ENCODE assay signal across 8 mouse cellular contexts in the genomic region with DNA sequence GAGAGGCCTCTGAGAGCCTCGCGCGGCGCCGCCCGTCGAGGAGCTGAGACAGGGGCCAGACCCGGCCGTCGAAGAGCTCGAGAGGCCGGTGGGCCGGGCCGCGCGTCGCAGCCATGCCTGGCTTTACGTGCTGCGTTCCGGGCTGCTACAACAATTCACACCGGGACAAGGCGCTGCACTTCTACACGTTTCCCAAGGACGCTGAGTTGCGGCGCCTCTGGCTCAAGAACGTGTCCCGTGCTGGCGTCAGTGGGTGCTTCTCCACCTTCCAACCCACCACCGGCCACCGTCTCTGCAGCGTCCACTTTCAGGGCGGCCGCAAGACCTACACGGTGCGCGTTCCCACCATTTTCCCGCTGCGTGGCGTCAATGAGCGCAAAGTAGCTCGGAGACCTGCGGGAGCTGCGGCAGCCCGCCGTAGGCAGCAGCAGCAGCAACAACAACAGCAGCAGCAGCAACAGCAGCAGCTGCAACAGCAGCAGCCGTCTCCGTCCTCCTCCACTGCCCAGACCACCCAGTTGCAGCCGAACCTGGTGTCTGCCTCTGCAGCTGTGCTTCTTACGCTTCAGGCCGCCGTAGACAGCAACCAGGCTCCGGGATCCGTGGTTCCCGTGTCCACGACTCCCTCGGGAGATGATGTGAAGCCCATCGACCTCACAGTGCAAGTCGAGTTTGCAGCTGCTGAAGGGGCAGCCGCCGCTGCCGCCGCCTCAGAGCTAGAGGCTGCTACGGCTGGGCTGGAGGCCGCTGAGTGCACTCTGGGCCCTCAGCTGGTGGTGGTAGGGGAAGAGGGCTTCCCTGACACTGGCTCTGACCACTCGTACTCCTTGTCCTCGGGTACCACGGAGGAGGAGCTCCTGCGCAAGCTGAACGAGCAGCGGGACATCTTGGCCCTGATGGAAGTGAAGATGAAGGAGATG. TPM values are rescaled to one million over a fixed set of nuclear protein-coding genes. Genes with fewer than 3 reads are reported as not detected.
DNase-seq lines count a peak whose midpoint lies in the region; ATAC-seq lines count a peak whose summit lies in the region.

No protein-coding gene starts in this region.

- no peaks in the 10 kb centered on the region; the same call in 1 of the 2 replicates for H3K36me3 ChIP-seq in neural tube, embryonic 11.5 days (ENCODE audit: control insufficient read depth, insufficient read depth, low read length)
- 0 out of 2 replicates have a peak, but pooled peaks cover 3% of the 10 kb centered on the region for H3K36me3 ChIP-seq in kidney, embryonic 14.5 days (ENCODE audit: control insufficient read depth, insufficient read depth, low read length)
- H3K36me3 ChIP-seq in liver, embryonic 12.5 days = peaks cover 11% of the 10 kb centered on the region
- no peaks in the 10 kb centered on the region for H3K36me3 ChIP-seq in neural tube, embryonic 14.5 days (ENCODE audit: control insufficient read depth, insufficient read depth, low read length)

- peak overlapping the region; percentile 93 for H3K4me2 ChIP-seq in neural tube, embryonic 11.5 days (ENCODE audit: low read depth)
- peak overlapping the region; percentile 96 for H3K4me2 ChIP-seq in kidney, embryonic 14.5 days (replicated peaks; ENCODE audit: low read depth, low read length)
- peak overlapping the region; percentile 98 for H3K4me2 ChIP-seq in liver, embryonic 12.5 days
- peak overlapping the region; percentile 98 for H3K4me2 ChIP-seq in neural tube, embryonic 14.5 days (ENCODE audit: low read depth, low read length)

- H3K27me3 ChIP-seq in neural tube, embryonic 11.5 days (ENCODE audit: control insufficient read depth, insufficient read depth, low read length) = no peaks in the 10 kb centered on the region
- no peaks in the 10 kb centered on the region for H3K27me3 ChIP-seq in kidney, embryonic 14.5 days (ENCODE audit: control insufficient read depth, insufficient read depth, low read length)
- H3K27me3 ChIP-seq in liver, embryonic 12.5 days (replicated peaks) = no peaks in the 10 kb centered on the region
- no peaks in the 10 kb centered on the region for H3K27me3 ChIP-seq in neural tube, embryonic 14.5 days (ENCODE audit: control insufficient read depth, insufficient read depth, low read length)

- under 1% methylated on average over 71 of the region's 71 CpGs for WGBS in neural tube, embryonic 11.5 days
- under 1% methylated on average over 67 of the region's 71 CpGs for WGBS in kidney, embryonic 14.5 days
- WGBS in liver, embryonic 12.5 days (ENCODE audit: insufficient replicate concordance) = under 1% methylated on average over 71 of the region's 71 CpGs
- WGBS in neural tube, embryonic 14.5 days = under 1% methylated on average over 71 of the region's 71 CpGs

- peak overlapping the region; percentile 69 for H3K4me3 ChIP-seq in neural tube, embryonic 11.5 days (ENCODE audit: low read depth, low read length)
- H3K4me3 ChIP-seq in kidney, embryonic 14.5 days (ENCODE audit: low read length) = peak overlapping the region; percentile 82
- H3K4me3 ChIP-seq in liver, embryonic 12.5 days = peak overlapping the region; percentile 87
- H3K4me3 ChIP-seq in neural tube, embryonic 14.5 days (ENCODE audit: low read depth, low read length) = peak overlapping the region; percentile 78

- peaks cover 26% of the 10 kb centered on the region for H3K4me1 ChIP-seq in neural tube, embryonic 11.5 days (ENCODE audit: control insufficient read depth, insufficient read depth, low read length)
- peaks cover 29% of the 10 kb centered on the region for H3K4me1 ChIP-seq in kidney, embryonic 14.5 days (ENCODE audit: control insufficient read depth, insufficient read depth, low read length)
- peaks cover 64% of the 10 kb centered on the region for H3K4me1 ChIP-seq in liver, embryonic 12.5 days
- peaks cover 34% of the 10 kb centered on the region for H3K4me1 ChIP-seq in neural tube, embryonic 14.5 days (ENCODE audit: control insufficient read depth, insufficient read depth, low read length)

- ATAC-seq in neural tube, embryonic 11.5 days (ENCODE audit: insufficient read depth, low FRiP score, low TSS enrichment) = peak; percentile 42
- ATAC-seq in kidney, embryonic 14.5 days (ENCODE audit: low FRiP score, low TSS enrichment) = peak; percentile 1; the same call in 1 of the 2 replicates
- ATAC-seq in liver, embryonic 12.5 days = peak; percentile 29
- peak; percentile 15 for ATAC-seq in neural tube, embryonic 14.5 days (ENCODE audit: low read depth)

- H3K9me3 ChIP-seq in neural tube, embryonic 11.5 days (ENCODE audit: control insufficient read depth, low read length) = no peaks in the 10 kb centered on the region
- H3K9me3 ChIP-seq in kidney, embryonic 14.5 days (ENCODE audit: control insufficient read depth, low read length) = no peaks in the 10 kb centered on the region
- no peaks in the 10 kb centered on the region for H3K9me3 ChIP-seq in liver, embryonic 12.5 days (replicated peaks)
- H3K9me3 ChIP-seq in neural tube, embryonic 14.5 days (ENCODE audit: control insufficient read depth, low read length) = no peaks in the 10 kb centered on the region

- peak; percentile 64 for DNase-seq in neural tube, embryonic 11.5 days (ENCODE audit: low spot score)
- no peak for DNase-seq in neural tube, embryonic 10.5 days (ENCODE audit: extremely low spot score, low spot score)
- DNase-seq in cerebellum, postnatal 14 days = peak; percentile 55 to 65
- peak; percentile 59 for DNase-seq in gastrocnemius, postnatal 10 days
- DNase-seq in thymus, postnatal 14 days = peak; percentile 60

- H3K27ac ChIP-seq in neural tube, embryonic 11.5 days (ENCODE audit: low read depth, low read length) = peak overlapping the region; percentile 85
- peak overlapping the region; percentile 65 for H3K27ac ChIP-seq in kidney, embryonic 14.5 days (ENCODE audit: low read depth, low read length)
- H3K27ac ChIP-seq in liver, embryonic 12.5 days = peak overlapping the region; percentile 91
- H3K27ac ChIP-seq in neural tube, embryonic 14.5 days (ENCODE audit: low read depth, low read length) = peak overlapping the region; percentile 75

- H3K9ac ChIP-seq in neural tube, embryonic 11.5 days (ENCODE audit: low read length) = peak overlapping the region; percentile 78
- H3K9ac ChIP-seq in kidney, embryonic 14.5 days (ENCODE audit: low read depth, low read length) = peak overlapping the region; percentile 85
- peak overlapping the region; percentile 83 for H3K9ac ChIP-seq in liver, embryonic 12.5 days
- peak overlapping the region; percentile 69 for H3K9ac ChIP-seq in neural tube, embryonic 14.5 days (replicated peaks; ENCODE audit: low read depth, low read length)

RNA-seq across cellular contexts. Expression of a gene that starts 0.6 kb away (rescaled TPM):
- 68.9 and 71.8 TPM in 2 replicates for polyA plus RNA-seq in neural tube, embryonic 11.5 days (2014; fragmentation: Nextera tagmentation; extraction: Ambion mirVana)
- 10 to 100 TPM; 24.2 to 26.9 TPM for total RNA-seq in gastrocnemius, postnatal 10 days (2021)
- polyA plus RNA-seq in kidney, embryonic 14.5 days (2014; fragmentation: Nextera tagmentation; extraction: Ambion mirVana) = 57.2 and 65.0 TPM in 2 replicates
- polyA plus RNA-seq in liver, embryonic 12.5 days (2016; fragmentation: Nextera tagmentation; extraction: Ambion mirVana) = 53.0 and 53.2 TPM in 2 replicates
- 44.1 and 54.1 TPM in 2 replicates for polyA plus RNA-seq in neural tube, embryonic 14.5 days (2014; fragmentation: Nextera tagmentation; extraction: Ambion mirVana)

RNA-seq across cellular contexts. Expression of a gene that starts 2.4 kb away (rescaled TPM):
- 58.3 and 62.6 TPM in 2 replicates for polyA plus RNA-seq in neural tube, embryonic 11.5 days (2014; fragmentation: Nextera tagmentation; extraction: Ambion mirVana)
- total RNA-seq in gastrocnemius, postnatal 10 days (2021) = 1 to 10 TPM; 5.2 to 7.0 TPM
- polyA plus RNA-seq in kidney, embryonic 14.5 days (2014; fragmentation: Nextera tagmentation; extraction: Ambion mirVana) = 31.1 and 41.0 TPM in 2 replicates
- 29.0 and 29.2 TPM in 2 replicates for polyA plus RNA-seq in liver, embryonic 12.5 days (2016; fragmentation: Nextera tagmentation; extraction: Ambion mirVana)
- 49.6 and 51.4 TPM in 2 replicates for polyA plus RNA-seq in neural tube, embryonic 14.5 days (2014; fragmentation: Nextera tagmentation; extraction: Ambion mirVana)

RNA-seq across cellular contexts. Expression of a gene that starts 4.9 kb away (rescaled TPM):
- 342 and 344 TPM in 2 replicates for polyA plus RNA-seq in neural tube, embryonic 11.5 days (2014; fragmentation: Nextera tagmentation; extraction: Ambion mirVana)
- 10 to 100 TPM; 65.5 to 80.5 TPM for total RNA-seq in gastrocnemius, postnatal 10 days (2021)
- polyA plus RNA-seq in kidney, embryonic 14.5 days (2014; fragmentation: Nextera tagmentation; extraction: Ambion mirVana) = 329 and 342 TPM in 2 replicates
- polyA plus RNA-seq in liver, embryonic 12.5 days (2016; fragmentation: Nextera tagmentation; extraction: Ambion mirVana) = 180 and 183 TPM in 2 replicates
- 141 and 176 TPM in 2 replicates for polyA plus RNA-seq in neural tube, embryonic 14.5 days (2014; fragmentation: Nextera tagmentation; extraction: Ambion mirVana)

RNA-seq across cellular contexts. Expression of a gene that starts 25.2 kb away (rescaled TPM):
- polyA plus RNA-seq in neural tube, embryonic 11.5 days (2014; fragmentation: Nextera tagmentation; extraction: Ambion mirVana) = 50.0 and 50.5 TPM in 2 replicates
- total RNA-seq in gastrocnemius, postnatal 10 days (2021) = 10 to 100 TPM; 24.6 to 30.3 TPM
- 34.9 and 49.7 TPM in 2 replicates for polyA plus RNA-seq in kidney, embryonic 14.5 days (2014; fragmentation: Nextera tagmentation; extraction: Ambion mirVana)
- 30.1 and 30.9 TPM in 2 replicates for polyA plus RNA-seq in liver, embryonic 12.5 days (2016; fragmentation: Nextera tagmentation; extraction: Ambion mirVana)
- 38.3 and 44.9 TPM in 2 replicates for polyA plus RNA-seq in neural tube, embryonic 14.5 days (2014; fragmentation: Nextera tagmentation; extraction: Ambion mirVana)

RNA-seq across cellular contexts. Expression of a gene that starts 28.0 kb away (rescaled TPM):
- polyA plus RNA-seq in neural tube, embryonic 11.5 days (2014; fragmentation: Nextera tagmentation; extraction: Ambion mirVana) = 0.18 and 0.24 TPM in 2 replicates
- total RNA-seq in gastrocnemius, postnatal 10 days (2021) = not detected
- polyA plus RNA-seq in kidney, embryonic 14.5 days (2014; fragmentation: Nextera tagmentation; extraction: Ambion mirVana) = 0.14 and 0.27 TPM in 2 replicates
- polyA plus RNA-seq in liver, embryonic 12.5 days (2016; fragmentation: Nextera tagmentation; extraction: Ambion mirVana) = 0.12 and 0.19 TPM in 2 replicates
- polyA plus RNA-seq in neural tube, embryonic 14.5 days (2014; fragmentation: Nextera tagmentation; extraction: Ambion mirVana) = 0.26 and 0.28 TPM in 2 replicates
